Mouse (Mus musculus) embryonic facial prominence, embryonic 11.5 days (tissue): ENCODE measurements around the gene Upp1. TPM values are rescaled to one million over a fixed set of nuclear protein-coding genes. Genes with fewer than 3 reads are reported as not detected.
A peak's percentile ranks its signal among the peaks of the same experiment; 100 is the strongest.

Experiments
- ATAC-seq: fragments of 200-750 bp; cut with Nextera tagmentation; replicated peaks from 2 replicates; pipeline ENCODE4 v1.8.0; 2017; ENCODE audit warnings: low read depth; ENCODE audit not compliant: insufficient number of reproducible peaks, low FRiP score, low TSS enrichment
- DNase-seq: peaks from one replicate; pipeline ENCODE4 v3.0.0-alpha.2; 2015; ENCODE audit warnings: low spot score
- H3K27ac ChIP-seq: fragments of 300-500 bp; sonication (generic); replicated peaks from 2 replicates; pipeline ENCODE4 v1.5.1; 2014; ENCODE audit warnings: mild to moderate bottlenecking, low read depth, low read length, control low read depth
- H3K27me3 ChIP-seq: fragments of 300-500 bp; sonication (generic); 2 replicates; pipeline ENCODE4 v1.6.1; 2014; ENCODE audit warnings: mild to moderate bottlenecking, low read length, moderate library complexity, mixed read lengths; ENCODE audit not compliant: control insufficient read depth, insufficient read depth
- H3K36me3 ChIP-seq: fragments of 300-500 bp; sonication (generic); replicated peaks from 2 replicates; pipeline ENCODE4 v1.6.1; 2014; ENCODE audit warnings: low read depth, mild to moderate bottlenecking, low read length, moderate library complexity, mixed read lengths; ENCODE audit not compliant: control insufficient read depth, insufficient read depth
- H3K4me1 ChIP-seq: fragments of 300-500 bp; sonication (generic); 2 replicates; pipeline ENCODE4 v1.6.1; 2014; ENCODE audit warnings: low read length, mixed read lengths; ENCODE audit not compliant: control insufficient read depth, insufficient read depth
- H3K4me2 ChIP-seq: fragments of 300-500 bp; sonication (generic); 2 replicates; pipeline ENCODE4 v1.6.1; 2014; ENCODE audit warnings: low read depth, mild to moderate bottlenecking, control low read depth, low read length, moderate library complexity
- H3K4me3 ChIP-seq: fragments of 300-500 bp; sonication (generic); 2 replicates; pipeline ENCODE4 v1.5.1; 2014; ENCODE audit warnings: low read depth, low read length, control low read depth
- H3K9ac ChIP-seq: fragments of 300-500 bp; sonication (generic); replicated peaks from 2 replicates; pipeline ENCODE4 v1.6.1; 2014; ENCODE audit warnings: mild to moderate bottlenecking, control low read depth, low read length
- H3K9me3 ChIP-seq: fragments of 300-500 bp; sonication (generic); replicated peaks from 2 replicates; pipeline ENCODE4 v1.6.1; 2016; ENCODE audit warnings: mild to moderate bottlenecking, low read length, inconsistent platforms, mixed read lengths; ENCODE audit not compliant: control insufficient read depth
- WGBS: fragments of 180-500 bp; shearing (Covaris S2); extraction: QIAGEN DNeasy Blood & Tissue Kit; methylation state at CpG from one replicate; pipeline ENCODE4 v1.1.7; 2014; 5-methylcytosine and 5-hydroxymethylcytosine counted together
- polyA plus RNA-seq: library from polyadenylated mRNA; unstranded; fragments of >200 nt; fragmentation: Nextera tagmentation; extraction: Ambion mirVana; gene quantifications from 2 replicates; pipeline ENCODE4 v1.2.1, GENCODE M21; 2014

Gene Upp1
- polyA plus RNA-seq, 1 experiment from 2014 or later: 4.2 TPM

DNA sequence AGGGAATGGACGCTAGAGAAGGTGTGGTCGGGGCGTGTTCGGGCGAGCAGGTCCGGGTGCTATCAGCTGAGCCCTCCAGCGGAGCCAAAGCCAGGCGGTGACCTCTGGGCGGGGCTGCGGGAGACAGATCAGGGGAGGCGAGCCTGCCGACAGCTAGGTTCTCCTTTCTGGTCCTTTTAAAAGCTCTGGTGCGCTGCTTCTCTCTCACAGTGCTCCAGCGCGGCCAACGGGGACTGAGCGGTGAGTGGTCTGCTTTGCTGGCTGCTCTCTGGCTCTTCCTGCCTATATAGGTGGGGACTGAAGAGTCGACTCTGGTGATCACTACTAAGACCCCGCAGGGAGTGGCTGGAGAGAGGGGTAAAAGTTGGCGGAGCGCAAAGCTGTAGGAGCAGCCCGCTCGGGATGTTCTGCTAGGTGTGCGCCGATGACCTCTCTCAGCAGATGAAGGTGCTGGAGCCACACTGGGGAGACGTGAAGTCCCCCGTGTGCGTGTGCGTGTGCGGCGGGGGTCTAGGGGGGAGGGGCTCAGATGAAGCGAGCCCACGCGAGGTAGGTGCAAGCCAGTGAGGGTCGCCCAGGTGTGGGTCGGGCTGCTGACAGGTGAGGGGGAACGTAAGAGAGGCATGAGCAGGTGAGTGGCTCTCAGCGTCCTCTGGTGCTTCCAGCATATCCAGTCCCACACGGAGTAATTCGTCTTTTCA lies 668 bp downstream of the Upp1 start:
- Histone ChIP-seq H3K36me3 (no peaks in the 10 kb centered on the region), H3K4me1 (peaks cover 11% of the 10 kb centered on the region), H3K27ac (no peak overlapping the region), H3K9me3 (no peaks in the 10 kb centered on the region), H3K4me2 (peak overlapping the region; percentile 84), H3K9ac (no peak overlapping the region; the same call in 1 of the 2 replicates), H3K4me3 (peak overlapping the region; percentile 32), H3K27me3 (peaks cover 24% of the 10 kb centered on the region)
- DNase-seq (peak; percentile 30), ATAC-seq (peak; percentile 44; the same call in 1 of the 2 replicates)
- under 1% methylated on average over 40 of the region's 40 CpGs for WGBS

DNA sequence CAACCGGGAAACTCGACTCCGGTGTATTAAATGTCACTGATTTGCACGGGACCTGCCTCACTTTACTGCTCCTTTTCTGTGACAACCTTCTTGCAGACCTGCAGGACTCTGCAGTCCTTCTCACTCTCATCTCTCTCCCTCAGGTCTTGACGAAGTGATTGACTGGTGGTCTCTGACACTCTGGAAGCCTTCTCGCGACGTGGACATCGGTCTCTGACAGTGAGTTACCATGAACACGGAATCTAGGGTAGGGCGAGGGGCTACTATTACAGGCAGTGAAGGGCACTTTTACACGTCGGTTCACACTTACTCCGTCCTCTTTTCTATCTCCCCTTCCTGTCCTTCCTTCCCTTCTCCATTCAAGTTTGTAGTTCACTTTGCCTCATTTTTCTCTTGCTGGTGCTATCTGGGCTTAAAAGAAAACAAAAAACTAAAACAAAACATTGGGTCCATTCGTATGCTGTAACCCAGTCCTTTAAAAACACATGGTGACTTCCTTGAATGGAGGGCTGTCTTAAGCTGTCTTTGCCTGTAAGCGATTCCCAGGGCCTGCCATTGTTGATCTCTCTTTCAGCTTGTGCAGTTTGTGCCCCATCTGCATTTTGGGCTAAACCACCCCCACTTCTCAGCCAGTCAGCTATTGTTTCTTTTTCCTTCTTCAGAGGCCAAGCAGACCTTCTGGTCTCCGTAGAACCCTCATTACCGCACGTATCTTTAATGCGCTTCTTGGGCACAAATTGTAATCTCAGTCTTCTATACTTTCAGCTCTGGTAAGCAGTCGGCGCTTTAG lies 1.5 kb downstream of the Upp1 start:
- Histone ChIP-seq H3K4me1 (peaks cover 11% of the 10 kb centered on the region), H3K27ac (no peak overlapping the region), H3K4me2 (peak overlapping the region; percentile 84), H3K9me3 (no peaks in the 10 kb centered on the region), H3K9ac (no peak overlapping the region), H3K36me3 (no peaks in the 10 kb centered on the region), H3K4me3 (peak overlapping the region; percentile 32), H3K27me3 (peaks cover 24% of the 10 kb centered on the region)
- DNase-seq (peak; percentile 27), ATAC-seq (no peak)
- 4% methylated on average over 22 of the region's 22 CpGs for WGBS

DNA sequence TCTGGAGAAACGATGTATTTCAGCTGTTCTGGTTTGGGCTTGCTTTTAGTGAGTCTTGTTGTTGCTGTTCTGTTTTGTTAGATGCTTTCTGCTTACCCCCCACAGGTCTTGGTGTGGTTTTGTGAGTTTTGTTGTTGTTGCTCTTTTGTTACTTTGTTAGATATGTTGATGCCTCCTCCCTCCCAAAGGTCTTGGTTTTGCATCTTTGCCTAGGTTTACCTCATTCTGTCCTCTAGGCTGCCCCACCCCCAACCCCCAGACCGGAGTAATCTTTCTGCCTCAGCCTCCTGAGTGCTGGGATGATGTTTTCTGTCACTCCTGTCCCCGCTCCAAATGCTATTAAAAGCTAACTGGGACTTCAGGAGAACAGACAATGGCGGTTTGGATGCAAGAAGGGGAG lies 4.4 kb downstream of the Upp1 start:
- WGBS: 76% methylated on average over 4 of the region's 4 CpGs
- Histone ChIP-seq H3K27me3 (peaks cover 17% of the 10 kb centered on the region), H3K4me2 (no peak overlapping the region), H3K36me3 (no peaks in the 10 kb centered on the region), H3K4me3 (no peak overlapping the region), H3K27ac (no peak overlapping the region), H3K9ac (no peak overlapping the region), H3K4me1 (peaks cover 8% of the 10 kb centered on the region), H3K9me3 (no peaks in the 10 kb centered on the region)
- DNase-seq (no peak), ATAC-seq (no peak)

DNA sequence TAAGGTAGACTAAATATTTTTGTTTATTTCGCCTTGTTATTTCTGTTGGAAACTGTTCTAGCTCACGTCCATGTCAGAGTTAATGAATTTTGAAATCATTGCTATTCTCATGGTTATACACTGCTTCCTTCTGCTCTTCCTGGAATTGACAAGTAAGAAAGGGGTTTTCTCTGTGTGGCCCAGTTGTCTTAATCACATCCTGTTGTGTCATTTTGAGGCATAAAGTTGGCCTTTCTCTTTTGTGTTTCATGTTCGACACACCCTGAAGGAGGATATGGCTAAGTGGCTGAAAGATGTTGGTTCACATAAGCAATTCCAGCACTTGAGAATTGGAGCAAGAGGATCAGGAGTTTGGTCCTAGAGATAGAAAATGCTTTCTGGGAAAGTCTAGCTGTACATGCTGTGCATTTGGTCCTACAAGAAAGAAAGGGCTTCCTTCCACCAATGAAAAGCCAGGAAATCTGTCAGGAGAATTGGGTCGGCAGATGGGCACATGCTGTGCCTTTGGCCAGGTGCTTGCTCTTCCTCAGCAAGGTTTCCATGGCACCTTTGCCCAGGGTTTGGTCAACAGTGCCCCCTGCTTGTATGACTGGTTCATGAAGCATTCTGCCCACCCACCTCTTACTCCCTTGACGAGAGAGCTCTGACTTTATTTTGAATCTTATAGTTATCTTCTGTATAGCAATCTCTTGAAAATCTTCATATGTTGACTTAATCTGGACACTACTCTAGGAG lies 8.6 kb downstream of the Upp1 start:
- DNase-seq: no peak
- 73% methylated on average over 5 of the region's 5 CpGs for WGBS
- H3K27me3 ChIP-seq: no peaks in the 10 kb centered on the region
- no peak overlapping the region for H3K4me2 ChIP-seq
- H3K27ac ChIP-seq: no peak overlapping the region
- ATAC-seq: no peak
- no peaks in the 10 kb centered on the region for H3K36me3 ChIP-seq
- no peaks in the 10 kb centered on the region for H3K4me1 ChIP-seq
- no peaks in the 10 kb centered on the region for H3K9me3 ChIP-seq
- no peak overlapping the region for H3K9ac ChIP-seq
- no peak overlapping the region for H3K4me3 ChIP-seq

DNA sequence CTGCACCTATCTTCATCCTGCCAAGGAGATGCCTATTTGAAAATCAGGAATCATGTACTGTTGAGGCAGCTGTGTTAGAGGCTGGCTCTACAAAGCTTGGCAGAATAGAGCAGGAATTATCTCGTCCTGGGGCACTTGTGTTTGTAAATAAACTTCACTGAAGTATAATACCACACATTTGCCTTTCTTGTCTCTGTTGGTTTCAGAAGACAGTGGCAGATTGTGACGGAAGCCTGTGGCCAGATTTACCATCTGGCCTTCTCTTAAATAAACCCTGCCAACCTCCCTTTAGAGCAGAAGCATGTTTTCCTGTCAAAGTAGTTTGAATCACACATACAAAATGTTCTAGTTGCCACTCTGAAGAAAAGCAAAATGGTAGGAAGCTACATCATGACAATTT lies 10.2 kb downstream of the Upp1 start:
- H3K9ac ChIP-seq: no peak overlapping the region
- H3K27me3 ChIP-seq: no peaks in the 10 kb centered on the region
- WGBS: 62% methylated on average over 2 of the region's 2 CpGs
- no peaks in the 10 kb centered on the region for H3K4me1 ChIP-seq
- H3K36me3 ChIP-seq: no peaks in the 10 kb centered on the region
- H3K4me3 ChIP-seq: no peak overlapping the region
- no peak overlapping the region for H3K4me2 ChIP-seq
- H3K9me3 ChIP-seq: no peaks in the 10 kb centered on the region
- no peak for DNase-seq
- ATAC-seq: no peak
- no peak overlapping the region for H3K27ac ChIP-seq

DNA sequence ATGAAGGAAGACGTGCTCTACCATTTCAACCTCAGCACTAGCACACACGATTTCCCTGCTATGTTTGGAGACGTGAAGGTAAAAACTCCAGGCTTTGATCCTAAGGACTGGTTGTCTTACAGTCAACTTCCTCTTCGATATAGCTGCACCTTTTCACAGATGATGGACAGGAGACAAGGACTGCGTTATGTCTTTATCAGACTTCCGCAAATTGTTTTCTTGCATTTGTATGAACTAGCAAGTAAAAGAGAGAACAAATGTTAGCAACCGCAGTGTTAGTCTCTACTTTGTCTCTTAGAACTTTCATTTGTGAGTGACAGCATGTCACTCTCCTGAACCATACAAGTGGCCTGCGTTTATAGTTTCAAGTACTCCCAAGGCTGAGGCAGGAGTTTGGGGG lies 11.6 kb downstream of the Upp1 start:
- Histone ChIP-seq H3K4me3 (no peak overlapping the region), H3K4me2 (no peak overlapping the region), H3K9me3 (no peaks in the 10 kb centered on the region), H3K9ac (no peak overlapping the region), H3K36me3 (no peaks in the 10 kb centered on the region), H3K4me1 (no peaks in the 10 kb centered on the region), H3K27me3 (no peaks in the 10 kb centered on the region), H3K27ac (no peak overlapping the region)
- WGBS: 86% methylated on average over 8 of the region's 8 CpGs
- ATAC-seq (no peak), DNase-seq (no peak)

DNA sequence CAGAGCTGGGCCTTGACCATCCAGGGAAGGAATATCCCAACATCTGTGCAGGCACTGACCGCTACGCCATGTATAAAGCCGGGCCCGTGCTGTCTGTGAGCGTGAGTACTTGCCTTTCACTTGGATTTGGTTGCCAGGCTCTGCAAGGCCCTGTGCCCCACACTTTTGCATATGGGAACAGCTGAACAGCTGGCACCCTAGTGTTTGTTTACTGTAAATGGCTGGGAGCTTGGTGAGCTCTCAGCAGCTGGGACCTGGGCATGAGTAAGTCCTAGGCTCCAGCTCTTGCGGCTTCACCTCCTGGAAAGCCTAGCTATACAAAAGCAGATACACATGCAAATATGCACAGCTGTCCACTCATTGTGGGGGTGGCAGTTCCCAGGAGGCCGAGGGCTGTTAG lies 13.8 kb downstream of the Upp1 start:
- no peaks in the 10 kb centered on the region for H3K36me3 ChIP-seq
- no peak for ATAC-seq
- WGBS: 92% methylated on average over 7 of the region's 7 CpGs

More for the DNA sequence above, 13.8 kb downstream of the Upp1 start:
- Histone ChIP-seq H3K9ac (no peak overlapping the region), H3K27me3 (no peaks in the 10 kb centered on the region), H3K4me3 (no peak overlapping the region), H3K4me2 (no peak overlapping the region), H3K27ac (no peak overlapping the region), H3K4me1 (no peaks in the 10 kb centered on the region), H3K9me3 (no peaks in the 10 kb centered on the region)
- no peak for DNase-seq
